Mouse (Mus musculus) intestine, embryonic 14.5 days (tissue): ENCODE results near the gene Prss54. TPM values are rescaled to one million over a fixed set of nuclear protein-coding genes. Genes with fewer than 3 reads are reported as not detected.
A peak's percentile ranks its signal among the peaks of the same experiment; 100 is the strongest.

Experiments
- ATAC-seq: fragments of 200-750 bp; cut with Nextera tagmentation; replicated peaks from 2 replicates; pipeline ENCODE4 v1.8.0; 2017; ENCODE audit warnings: low read depth, moderate number of reproducible peaks, moderate TSS enrichment, moderate library complexity; ENCODE audit not compliant: low FRiP score, low TSS enrichment
- DNase-seq: peaks from one replicate; pipeline ENCODE4 v3.0.0-alpha.2; 2018; ENCODE audit warnings: low spot score
- H3K27ac ChIP-seq: fragments of 300-500 bp; sonication (generic); 2 replicates; pipeline ENCODE4 v1.5.1; 2014; ENCODE audit warnings: low read depth, mild to moderate bottlenecking, control low read depth
- H3K27me3 ChIP-seq: fragments of 300-500 bp; sonication (generic); replicated peaks from 2 replicates; pipeline ENCODE4 v1.6.1; 2014; ENCODE audit warnings: low read length, control low read depth; ENCODE audit not compliant: control insufficient read depth, insufficient read depth
- H3K36me3 ChIP-seq: fragments of 300-500 bp; sonication (generic); 2 replicates; pipeline ENCODE4 v1.6.1; 2014; ENCODE audit warnings: low read length, control low read depth; ENCODE audit not compliant: control insufficient read depth, insufficient read depth
- H3K4me1 ChIP-seq: fragments of 300-500 bp; sonication (generic); replicated peaks from 2 replicates; pipeline ENCODE4 v1.6.1; 2014; ENCODE audit warnings: low read length, control low read depth, mixed read lengths; ENCODE audit not compliant: control insufficient read depth, insufficient read depth
- H3K4me2 ChIP-seq: fragments of 300-500 bp; sonication (generic); 2 replicates; pipeline ENCODE4 v1.6.1; 2014; ENCODE audit warnings: low read length
- H3K4me3 ChIP-seq: fragments of 300-500 bp; sonication (generic); 2 replicates; pipeline ENCODE4 v1.5.1; 2014; ENCODE audit warnings: low read depth, low read length, control low read depth, mixed read lengths
- H3K9ac ChIP-seq: fragments of 300-500 bp; sonication (generic); 2 replicates; pipeline ENCODE4 v1.6.1; 2014; ENCODE audit warnings: mild to moderate bottlenecking, low read length
- H3K9me3 ChIP-seq: fragments of 300-500 bp; sonication (generic); 2 replicates; pipeline ENCODE4 v1.6.1; 2016; ENCODE audit warnings: low read length, control low read depth; ENCODE audit not compliant: control insufficient read depth
- WGBS: fragments of 180-500 bp; shearing (Covaris S2); extraction: QIAGEN DNeasy Blood & Tissue Kit; methylation state at CpG from one replicate; pipeline ENCODE4 v1.1.7; 2014; 5-methylcytosine and 5-hydroxymethylcytosine counted together
- polyA plus RNA-seq: library from polyadenylated mRNA; unstranded; fragments of >200 nt; fragmentation: Nextera tagmentation; extraction: Ambion mirVana; gene quantifications from 2 replicates; pipeline ENCODE4 v1.2.1, GENCODE M21; 2014

Gene Prss54
- polyA plus RNA-seq, 1 experiment from 2014 or later: not detected

DNA sequence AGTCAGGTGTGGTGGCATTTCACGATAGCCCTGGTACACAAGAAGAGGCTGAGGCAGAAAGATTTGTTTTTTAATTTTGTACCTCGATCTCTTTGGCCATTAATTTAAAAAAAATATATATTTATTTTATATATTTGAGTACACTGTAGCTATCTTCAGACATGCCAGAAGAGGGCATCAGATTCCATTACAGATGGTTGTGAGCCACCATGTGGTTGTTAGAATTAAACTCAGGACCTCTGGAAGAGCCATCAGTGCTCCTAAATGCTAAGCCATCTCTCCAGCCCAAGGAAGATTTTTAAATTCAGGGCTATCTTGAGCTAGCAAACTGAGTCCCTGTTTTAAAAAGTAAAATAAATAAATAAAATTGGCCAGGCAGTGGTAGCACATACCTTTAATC, 26.0 kb upstream of the Prss54 start:
- H3K4me2 ChIP-seq: no peak overlapping the region
- no peak for ATAC-seq

DNA sequence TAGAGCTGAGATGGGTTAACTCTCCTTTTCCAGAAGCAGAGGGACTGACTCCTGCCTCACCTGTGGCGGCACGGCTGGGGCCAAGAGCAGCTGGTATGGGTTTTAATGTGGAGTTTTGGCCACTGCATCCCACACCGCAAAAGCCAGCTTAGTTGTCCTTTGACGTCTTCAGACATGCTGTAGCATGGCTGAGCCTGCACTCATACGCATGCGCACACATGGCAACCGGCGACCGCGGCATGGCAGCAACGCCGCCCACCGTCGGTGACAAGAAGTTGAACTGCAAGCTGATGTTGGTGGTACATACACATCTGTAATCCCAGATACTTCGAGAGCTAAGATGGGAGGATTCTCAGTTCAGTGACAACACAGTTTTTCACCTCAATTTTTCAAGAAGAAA, 25.2 kb upstream of the Prss54 start:
- no peak for ATAC-seq
- 67% methylated on average over 15 of the region's 15 CpGs for WGBS

More for the DNA sequence above, 26.0 kb upstream of the Prss54 start:
- no peak for DNase-seq
- Histone ChIP-seq H3K27ac (no peak overlapping the region), H3K9ac (no peak overlapping the region), H3K9me3 (no peaks in the 10 kb centered on the region), H3K36me3 (no peaks in the 10 kb centered on the region), H3K4me1 (no peaks in the 10 kb centered on the region), H3K4me3 (no peak overlapping the region), H3K27me3 (no peaks in the 10 kb centered on the region)
- 72% methylated on average over 2 of the region's 2 CpGs for WGBS

DNA sequence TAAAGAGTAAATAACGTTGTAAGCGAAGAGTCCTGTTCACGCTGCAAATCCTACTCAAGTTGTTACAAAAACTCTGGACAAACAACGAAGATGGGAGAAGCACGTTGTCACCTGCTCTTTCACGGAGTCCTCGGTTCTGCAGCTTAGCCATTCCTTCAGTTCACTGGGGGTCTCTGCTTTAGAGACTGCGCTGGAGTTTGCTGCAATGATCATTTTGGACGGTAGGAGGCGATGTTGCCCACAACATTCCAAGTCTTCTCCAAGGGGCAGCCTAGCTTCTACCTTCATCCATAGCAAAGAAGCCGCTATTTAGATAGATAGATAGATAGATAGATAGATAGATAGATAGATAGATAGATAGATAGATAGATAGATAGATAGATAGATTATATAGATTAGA, 23.7 kb upstream of the Prss54 start:
- Histone ChIP-seq H3K4me3 (no peak overlapping the region), H3K4me2 (no peak overlapping the region), H3K4me1 (no peaks in the 10 kb centered on the region), H3K36me3 (no peaks in the 10 kb centered on the region), H3K27me3 (no peaks in the 10 kb centered on the region), H3K9ac (no peak overlapping the region), H3K27ac (no peak overlapping the region), H3K9me3 (no peaks in the 10 kb centered on the region)
- 8% methylated on average over 11 of the region's 11 CpGs for WGBS
- DNase-seq (peak; percentile 90), ATAC-seq (no peak)

More for the DNA sequence above, 25.2 kb upstream of the Prss54 start:
- Histone ChIP-seq H3K4me3 (no peak overlapping the region), H3K27ac (no peak overlapping the region), H3K27me3 (no peaks in the 10 kb centered on the region), H3K9me3 (no peaks in the 10 kb centered on the region), H3K36me3 (no peaks in the 10 kb centered on the region), H3K9ac (no peak overlapping the region), H3K4me1 (no peaks in the 10 kb centered on the region), H3K4me2 (no peak overlapping the region)
- DNase-seq: no peak

DNA sequence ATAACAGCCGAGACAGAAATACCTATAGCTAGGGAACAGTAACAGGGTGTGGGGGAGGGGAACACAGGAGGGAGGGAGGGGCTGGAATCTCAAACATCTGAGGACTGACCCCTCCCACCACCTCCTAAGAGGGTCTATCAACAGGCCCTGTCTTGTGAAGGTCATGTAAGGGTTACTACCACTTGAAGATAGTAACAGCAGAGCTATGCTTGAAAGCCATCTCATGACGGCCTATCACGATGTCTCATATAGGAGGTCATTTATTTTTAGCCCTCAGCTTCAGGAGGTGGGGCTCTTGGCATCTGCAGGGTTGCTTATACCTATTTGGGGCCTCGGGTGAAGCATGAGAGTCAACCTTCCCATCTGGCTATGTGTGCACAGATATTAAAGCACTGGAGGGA, 20.7 kb upstream of the Prss54 start:
- Histone ChIP-seq H3K27me3 (no peaks in the 10 kb centered on the region), H3K4me2 (no peak overlapping the region), H3K36me3 (no peaks in the 10 kb centered on the region), H3K4me1 (no peaks in the 10 kb centered on the region), H3K27ac (no peak overlapping the region), H3K4me3 (no peak overlapping the region), H3K9ac (no peak overlapping the region), H3K9me3 (no peaks in the 10 kb centered on the region)
- ATAC-seq (0 out of 2 replicates have a peak, but pooled peaks have one; percentile 23), DNase-seq (no peak)
- WGBS: 35% methylated on average over 4 of the region's 4 CpGs

DNA sequence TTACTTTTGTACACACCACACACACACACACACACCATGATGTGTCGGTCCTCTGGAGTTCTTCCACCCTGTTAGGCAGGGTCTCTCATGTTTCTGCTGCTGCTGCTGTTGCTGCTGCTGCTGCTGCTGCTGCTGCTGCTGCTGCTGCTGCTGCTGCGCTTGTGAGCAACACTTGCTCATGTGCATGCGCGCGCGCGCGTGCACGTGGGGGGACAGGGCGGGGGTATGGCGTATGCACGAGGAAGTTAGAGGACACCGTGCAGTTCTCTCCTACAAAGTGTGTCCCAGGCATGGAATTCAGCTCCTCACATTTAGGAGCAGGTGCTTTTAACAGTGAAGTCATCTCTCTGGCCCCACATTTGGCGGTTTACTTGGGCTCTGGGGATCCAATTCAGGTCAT, 19.0 kb upstream of the Prss54 start:
- 84% methylated on average over 14 of the region's 14 CpGs for WGBS
- no peaks in the 10 kb centered on the region for H3K4me1 ChIP-seq
- H3K36me3 ChIP-seq: no peaks in the 10 kb centered on the region
- ATAC-seq: no peak
- H3K27me3 ChIP-seq: no peaks in the 10 kb centered on the region
- H3K4me2 ChIP-seq: no peak overlapping the region
- H3K4me3 ChIP-seq: no peak overlapping the region
- H3K9me3 ChIP-seq: no peaks in the 10 kb centered on the region
- DNase-seq: no peak
- no peak overlapping the region for H3K27ac ChIP-seq
- H3K9ac ChIP-seq: no peak overlapping the region

DNA sequence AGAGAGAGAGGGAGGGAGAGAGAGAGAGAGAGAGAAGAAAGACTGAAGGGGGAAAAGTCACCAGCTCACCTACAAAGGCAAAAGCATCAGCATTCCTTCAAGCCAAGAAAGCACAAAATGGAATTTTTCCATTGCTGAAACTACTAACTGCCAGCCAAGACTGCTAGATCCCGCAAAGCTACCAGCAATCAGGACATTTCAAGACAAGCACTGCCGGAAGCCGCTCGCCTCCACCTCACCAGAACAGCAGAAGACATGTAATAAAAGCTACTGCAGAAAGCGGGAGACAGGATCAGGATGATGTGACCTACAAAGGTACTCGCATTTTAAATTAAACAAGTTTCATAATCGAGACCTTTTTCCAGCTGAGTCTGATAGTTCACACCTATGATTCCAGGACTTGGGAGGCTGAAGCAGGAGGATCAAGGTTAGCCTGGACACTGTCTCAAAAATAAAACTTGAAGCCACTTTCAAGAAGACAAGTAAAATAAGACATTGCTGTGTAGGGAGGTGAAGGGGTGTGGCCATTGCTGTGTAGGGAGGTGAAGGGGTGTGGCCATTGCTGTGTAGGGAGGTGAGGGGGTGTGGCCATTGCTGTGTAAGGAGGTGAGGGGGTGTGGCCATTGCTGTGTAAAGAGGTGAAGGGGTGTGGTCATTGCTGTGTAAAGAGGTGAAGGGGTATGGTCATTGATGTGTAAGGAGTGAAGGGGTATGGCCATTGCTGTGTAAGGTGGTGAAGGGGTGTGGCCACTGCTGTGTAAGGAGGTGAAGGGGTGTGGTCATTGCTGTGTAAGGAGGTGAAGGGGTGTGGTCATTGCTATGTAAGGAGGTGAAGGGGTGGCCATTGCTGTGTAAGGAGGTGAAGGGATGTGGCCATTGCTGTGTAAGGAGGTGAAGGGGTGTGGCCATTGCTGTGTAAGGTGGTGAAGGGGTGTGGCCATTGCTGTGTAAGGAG, 17.6 kb upstream of the Prss54 start:
- no peak for DNase-seq
- no peak overlapping the region for H3K4me2 ChIP-seq
- no peaks in the 10 kb centered on the region for H3K36me3 ChIP-seq
- ATAC-seq: no peak
- 91% methylated on average over 7 of the region's 7 CpGs for WGBS
- no peaks in the 10 kb centered on the region for H3K4me1 ChIP-seq
- no peak overlapping the region for H3K27ac ChIP-seq
- no peak overlapping the region for H3K4me3 ChIP-seq
- no peaks in the 10 kb centered on the region for H3K27me3 ChIP-seq
- H3K9ac ChIP-seq: no peak overlapping the region
- H3K9me3 ChIP-seq: no peaks in the 10 kb centered on the region

DNA sequence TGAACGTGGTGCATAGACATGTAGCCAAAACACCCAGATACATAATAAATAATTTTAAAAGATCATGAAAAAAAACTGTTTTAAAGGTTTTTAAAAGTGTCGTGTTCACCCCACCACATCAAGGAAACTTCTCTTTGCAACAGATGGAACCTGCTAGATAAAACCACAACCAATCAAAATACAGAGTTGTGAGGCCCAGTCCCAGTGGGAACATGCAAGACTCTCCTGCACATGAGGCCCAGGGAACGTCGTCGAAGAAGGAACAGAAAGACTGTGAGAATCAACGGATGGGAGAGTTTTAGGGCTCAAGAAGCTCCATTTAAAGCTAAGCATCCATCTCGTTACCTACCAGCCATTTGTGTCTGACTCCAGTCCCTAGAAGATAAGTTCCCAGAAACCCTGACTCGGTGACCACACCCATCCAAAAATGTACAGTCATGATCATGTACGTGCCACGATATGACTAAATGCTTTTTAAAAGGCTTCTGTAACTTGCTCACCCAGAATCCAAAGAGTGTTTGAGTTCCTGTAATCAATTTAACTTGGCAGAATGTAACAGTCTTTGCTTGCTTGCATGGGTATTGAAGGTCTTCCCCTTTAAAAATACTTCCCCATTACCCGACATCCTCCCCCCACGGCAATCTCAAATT, 16.1 kb upstream of the Prss54 start:
- no peak overlapping the region for H3K4me3 ChIP-seq
- H3K36me3 ChIP-seq: no peaks in the 10 kb centered on the region
- no peak overlapping the region for H3K9ac ChIP-seq
- no peaks in the 10 kb centered on the region for H3K27me3 ChIP-seq
- no peak overlapping the region for H3K4me2 ChIP-seq
- ATAC-seq (no peak), DNase-seq (no peak)
- no peaks in the 10 kb centered on the region for H3K9me3 ChIP-seq
- WGBS: 86% methylated on average over 12 of the region's 12 CpGs
- H3K27ac ChIP-seq: no peak overlapping the region
- no peaks in the 10 kb centered on the region for H3K4me1 ChIP-seq

DNA sequence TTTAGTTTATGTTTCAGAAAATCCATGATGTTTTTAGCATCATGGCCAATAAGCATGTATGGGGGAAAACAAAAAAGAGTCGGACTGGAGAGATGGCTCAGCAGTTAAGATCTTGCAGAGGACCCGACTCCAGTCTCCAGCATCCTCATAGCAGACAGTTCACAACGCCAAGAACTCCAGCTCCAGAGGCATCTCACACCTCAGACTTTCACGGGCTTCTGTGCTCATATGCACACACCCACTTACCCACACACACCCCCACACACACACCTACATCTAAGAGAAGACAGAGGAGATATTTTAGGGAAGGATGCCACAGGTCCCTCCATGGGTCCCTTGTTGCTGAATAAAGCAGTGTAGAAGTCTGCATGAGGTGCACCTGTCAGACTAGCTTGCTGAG, 14.4 kb upstream of the Prss54 start:
- Histone ChIP-seq H3K27ac (no peak overlapping the region), H3K27me3 (no peaks in the 10 kb centered on the region), H3K36me3 (no peaks in the 10 kb centered on the region), H3K9me3 (no peaks in the 10 kb centered on the region), H3K9ac (no peak overlapping the region), H3K4me3 (no peak overlapping the region), H3K4me1 (no peaks in the 10 kb centered on the region), H3K4me2 (no peak overlapping the region)
- 79% methylated on average over 4 of the region's 4 CpGs for WGBS
- ATAC-seq (no peak), DNase-seq (no peak)
